Mouse (Mus musculus) forelimb bud, embryonic 11.5 days (tissue): ENCODE measurements at regions not wholly inside any gene's neighbourhood (a gene's known extent, or its start where the extent isn't known, plus 50 kb on each side); places are given as distances from the start of the nearest gene placed in this dataset.

Source experiments
- DNase-seq: peaks from one replicate; pipeline ENCODE4 v3.0.0-alpha.2; 2012; ENCODE audit warnings: low read depth, low spot score

- no peak for DNase-seq
Measured at GRCm38 (mm10) chr13:48094275-48095035, 166.6 kb upstream of the Id4 start.

GRCm38 (mm10) chr13:48102156-48102555 lies 158.9 kb upstream of the Id4 start:
- DNase-seq: no peak

GRCm38 (mm10) chr13:48102576-48102975 lies 158.5 kb upstream of the Id4 start:
- no peak for DNase-seq

- peak; percentile 23 for DNase-seq
Measured at GRCm38 (mm10) chr13:48104766-48105165, 156.3 kb upstream of the Id4 start.

GRCm38 (mm10) chr13:48106946-48107345 lies 154.1 kb upstream of the Id4 start:
- no peak for DNase-seq

GRCm38 (mm10) chr13:48115890-48116289 lies 145.1 kb upstream of the Id4 start:
- DNase-seq: no peak

- no peak for DNase-seq
Measured at GRCm38 (mm10) chr13:48126582-48126981, 134.4 kb upstream of the Id4 start.

GRCm38 (mm10) chr13:48130724-48131123 lies 130.3 kb upstream of the Id4 start:
- DNase-seq: peak; percentile 53

- DNase-seq: no peak
Measured at GRCm38 (mm10) chr13:48131681-48132080, 129.3 kb upstream of the Id4 start.

GRCm38 (mm10) chr13:48145976-48146375 lies 115.1 kb upstream of the Id4 start:
- DNase-seq: no peak

GRCm38 (mm10) chr13:48147061-48147460 lies 114.0 kb upstream of the Id4 start:
- no peak for DNase-seq

GRCm38 (mm10) chr13:48153248-48153647 lies 107.8 kb upstream of the Id4 start:
- no peak for DNase-seq

GRCm38 (mm10) chr13:48153684-48154413 lies 107.2 kb upstream of the Id4 start:
- no peak for DNase-seq

- no peak for DNase-seq
Measured at GRCm38 (mm10) chr13:48154414-48155105, 106.5 kb upstream of the Id4 start.

GRCm38 (mm10) chr13:48159020-48159910 lies 101.8 kb upstream of the Id4 start:
- DNase-seq: peak; percentile 35

GRCm38 (mm10) chr13:48160161-48160560 lies 100.9 kb upstream of the Id4 start:
- DNase-seq: no peak

GRCm38 (mm10) chr13:48161339-48161738 lies 99.7 kb upstream of the Id4 start:
- DNase-seq: no peak

- DNase-seq: no peak
Measured at GRCm38 (mm10) chr13:48164586-48164985, 96.4 kb upstream of the Id4 start.

- DNase-seq: no peak
Measured at GRCm38 (mm10) chr13:48165838-48166237, 95.2 kb upstream of the Id4 start.

- no peak for DNase-seq
Measured at GRCm38 (mm10) chr13:48167976-48168375, 93.1 kb upstream of the Id4 start.

- DNase-seq: no peak
Measured at GRCm38 (mm10) chr13:48171309-48171953, 89.6 kb upstream of the Id4 start.
